Mouse (Mus musculus) kidney, adult 9 months (tissue): ENCODE results near the gene Dynlrb1.

Experiments used
- DNase-seq: peaks from one replicate; pipeline ENCODE4 v3.0.0; 2022

Gene Dynlrb1

DNA sequence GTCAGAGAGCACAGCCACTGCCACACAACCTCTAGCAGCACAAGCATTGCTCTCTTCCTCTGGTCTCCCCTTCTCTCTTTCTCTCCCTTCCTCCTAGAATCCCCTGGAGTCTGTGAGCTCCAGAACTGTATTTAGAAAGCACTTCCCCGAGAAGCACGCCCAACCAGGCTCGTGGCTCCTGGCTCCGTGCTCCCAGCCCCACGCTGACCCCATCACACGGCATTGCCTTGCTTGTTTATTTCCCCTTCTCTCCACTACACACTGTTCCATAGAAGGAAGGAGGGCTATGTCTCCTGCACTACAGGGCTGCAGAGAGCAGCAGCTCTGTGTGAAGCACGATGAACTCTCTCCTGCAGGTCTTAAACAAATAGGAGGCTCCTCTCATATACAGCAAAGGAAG, 48.3 kb downstream of the Dynlrb1 start:
- DNase-seq: no peak

DNA sequence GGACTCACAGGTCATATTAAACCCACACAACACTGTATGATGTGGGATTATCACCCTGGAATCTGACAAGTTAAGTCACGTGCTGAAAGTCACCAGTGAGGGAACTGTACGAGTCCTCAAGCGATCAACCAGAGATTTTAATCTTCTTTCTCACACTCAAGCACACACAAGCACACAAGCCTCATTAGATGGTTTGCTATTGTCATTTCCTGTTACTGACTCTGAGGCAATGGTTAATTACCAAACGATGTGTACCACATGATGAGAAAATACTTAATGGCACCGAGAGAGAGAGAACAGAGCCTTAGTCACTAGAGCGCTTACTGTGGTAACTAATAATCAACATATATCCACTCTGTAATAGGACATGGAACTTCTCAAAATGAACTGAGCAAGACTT, 49.4 kb downstream of the Dynlrb1 start:
- DNase-seq: no peak

DNA sequence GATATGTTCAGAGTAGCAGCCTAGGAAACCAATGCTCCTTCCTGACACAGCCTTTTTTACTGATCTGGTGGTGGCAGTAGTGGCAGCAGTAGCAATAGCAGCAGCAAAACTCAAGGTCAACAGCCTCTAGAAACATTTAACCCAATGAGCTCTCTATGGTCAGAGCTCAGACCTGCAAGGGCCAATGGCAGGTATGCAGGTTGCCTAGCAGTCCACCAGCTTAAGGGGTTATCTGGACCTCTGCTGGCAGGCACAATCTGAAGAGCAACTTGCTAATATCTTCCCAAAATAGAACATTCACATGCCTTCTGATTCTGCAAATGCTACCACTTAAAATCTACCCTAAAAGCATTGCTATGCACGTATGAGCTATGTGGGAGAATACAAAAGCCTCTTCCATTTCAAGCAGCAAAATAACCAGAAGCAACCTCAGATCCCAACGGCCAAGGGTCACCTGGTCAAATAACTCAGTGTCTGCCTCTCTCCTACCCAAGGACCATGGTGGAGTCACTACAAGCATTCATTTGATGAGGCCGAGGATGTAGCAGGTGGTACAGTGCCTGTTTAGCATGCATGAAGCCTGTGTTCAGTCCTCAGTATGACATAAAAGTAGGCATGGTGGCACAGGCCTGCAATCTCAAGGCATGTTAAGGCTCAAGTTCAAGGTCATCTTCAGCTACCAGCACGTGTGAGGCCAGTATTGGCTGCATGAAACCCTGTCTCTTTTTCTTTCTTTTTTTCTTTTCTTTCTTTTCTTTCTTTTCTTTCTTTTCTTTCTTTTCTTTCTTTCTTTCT, 51.3 kb downstream of the Dynlrb1 start:
- DNase-seq: no peak

- DNase-seq: no peak
Measured at GRCm38 (mm10) chr2:155290066-155290465, 53.7 kb downstream of the Dynlrb1 start.

DNA sequence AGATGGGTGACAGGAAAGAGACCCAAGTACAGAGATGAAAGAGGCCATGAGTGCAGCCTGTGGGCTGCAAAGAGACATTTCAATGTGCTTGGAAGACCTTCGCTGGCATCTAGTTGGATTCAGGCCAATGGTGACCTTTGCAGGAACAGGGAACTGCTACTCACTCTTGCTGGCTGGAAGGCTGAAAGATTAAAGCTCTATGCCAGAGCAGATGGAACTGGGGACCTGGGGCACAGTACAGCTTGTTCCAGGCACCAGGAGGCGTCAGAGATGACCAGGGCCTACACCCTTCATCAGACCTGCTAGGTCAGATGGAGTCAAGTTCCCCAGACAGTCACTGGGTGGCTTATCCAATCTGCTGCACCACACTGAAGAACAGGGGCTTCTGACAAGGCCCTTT, 57.0 kb downstream of the Dynlrb1 start:
- no peak for DNase-seq

DNA sequence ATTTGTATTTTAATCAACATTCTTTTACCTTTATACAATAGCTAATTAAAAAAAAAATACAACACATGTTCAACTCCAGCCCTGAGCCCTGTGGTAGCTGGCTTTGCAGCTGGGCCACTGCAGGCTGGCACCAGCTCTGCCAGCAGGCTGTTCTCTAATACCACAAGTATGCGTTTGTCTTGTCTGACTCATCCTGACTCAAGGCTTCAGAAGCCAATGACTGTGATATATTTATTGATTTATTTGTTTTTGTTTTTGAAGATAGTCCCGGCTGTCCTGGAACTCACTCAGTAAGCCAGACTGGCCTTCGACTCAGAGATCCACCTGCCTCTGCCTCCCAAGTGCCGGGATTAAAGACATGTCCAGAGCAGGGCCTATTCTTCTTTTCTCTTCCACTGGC, 57.6 kb downstream of the Dynlrb1 start:
- DNase-seq: no peak

GRCm38 (mm10) chr2:155295453-155295852, 59.1 kb downstream of the Dynlrb1 start:
- DNase-seq: no peak

GRCm38 (mm10) chr2:155299563-155299962, 63.2 kb downstream of the Dynlrb1 start:
- DNase-seq: no peak
